Comparison of ENCODE assay signal across 19 mouse cellular contexts in the genomic region with DNA sequence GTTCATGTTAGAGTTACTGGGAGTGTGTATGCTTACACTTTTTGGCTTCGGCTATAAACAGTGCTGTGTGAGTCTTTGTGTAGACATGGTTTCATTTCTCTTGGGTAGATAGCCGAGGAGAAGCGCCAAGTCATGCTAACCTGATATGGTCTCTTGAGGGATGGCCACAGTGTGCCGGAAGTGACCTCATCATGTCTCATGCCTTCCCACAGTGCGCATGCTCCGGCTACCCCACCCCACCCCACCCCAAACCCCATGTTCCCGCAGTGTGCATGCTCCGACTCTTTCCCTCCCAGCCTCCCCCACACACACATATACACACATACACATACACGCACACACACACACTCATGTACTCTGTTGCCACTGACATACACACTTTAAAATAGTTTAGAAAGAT.
DNase-seq lines count a peak whose midpoint lies in the region; ATAC-seq and TF ChIP-seq lines count a peak whose summit lies in the region.
"Had no signal": no experiment of that assay in that cellular context is flagged by ENCODE, and none has a peak within 500 bp of the region (broad histone marks: within the 10 kb centered on the region; RNA-seq: fewer than 3 reads in every experiment).

No protein-coding gene starts in this region.

- DNase-seq in heart, embryonic 10.5 days (ENCODE audit: low spot score), result peak; percentile 84
- DNase-seq in heart, postnatal 14 days, result no peak
- no peak for DNase-seq in CH12.LX (ENCODE audit: extremely low read depth)
- DNase-seq in left cerebral cortex, adult 11 months (ENCODE audit: low spot score), result no peak
- DNase-seq in lung, adult 18-20 months, result no peak
- DNase-seq: cerebellum, postnatal 10 days; gastrocnemius, postnatal 36 days; kidney, adult 11 months; kidney, postnatal 10 days; right cerebral cortex, postnatal 4 days; thymus, adult 18-20 months had no signal

- H3K36me3 ChIP-seq in heart, embryonic 10.5 days, result no peaks in the 10 kb centered on the region
- no peaks in the 10 kb centered on the region for H3K36me3 ChIP-seq in CH12.LX (replicated peaks in 1 of 2; ENCODE audit: control insufficient read depth in 1 of 2, insufficient read depth in 1 of 2, low read length in 1 of 2)
- no peaks in the 10 kb centered on the region for H3K36me3 ChIP-seq in liver, embryonic 16.5 days (ENCODE audit: control insufficient read depth, insufficient read depth)
- H3K36me3 ChIP-seq in kidney, embryonic 15.5 days, result no peaks in the 10 kb centered on the region
- H3K36me3 ChIP-seq: hindbrain, embryonic 13.5 days; limb, embryonic 13.5 days had no signal

- intact Hi-C loops in heart, postnatal 14 days (cut with DNase I), result no loop called here

- in situ Hi-C loops in CH12.LX (cut with MboI; ENCODE audit: low pct_ligation_motif_present, low pct_unique_long_range_greater_than_20kb, low sequenced_read_pairs), result no loop called here

- TF ChIP-seq POLR2A in CH12.LX (IDR thresholded peaks at IDR 0.05; ENCODE audit: low read depth, low read length), result no peak

- H3K4me3 ChIP-seq in heart, embryonic 10.5 days, result no peak overlapping the region
- H3K4me3 ChIP-seq in CH12.LX (replicated peaks in 1 of 3; ENCODE audit: low read depth in 2 of 3, low read length in 2 of 3, poor library complexity in 1 of 3), result no peak overlapping the region
- no peak overlapping the region for H3K4me3 ChIP-seq in liver, embryonic 16.5 days (ENCODE audit: low read depth, low read length)
- no peak overlapping the region for H3K4me3 ChIP-seq in kidney, embryonic 15.5 days (replicated peaks)
- H3K4me3 ChIP-seq: forebrain, embryonic 13.5 days; hindbrain, embryonic 13.5 days; limb, embryonic 13.5 days; megakaryocyte, embryonic 14.5 days had no signal

- no peak for TF ChIP-seq CTCF in CH12.LX (conservative IDR thresholded peaks at IDR 0.05 in 1 of 2, IDR thresholded peaks at IDR 0.05 in 1 of 2; ENCODE audit: low read depth in 2 of 2, low read length in 2 of 2)

- H3K27ac ChIP-seq in heart, embryonic 10.5 days, result 0 out of 2 replicates have a peak overlapping the region, but pooled peaks have one; percentile 6
- H3K27ac ChIP-seq in CH12.LX (ENCODE audit: insufficient read depth, low read depth), result no peak overlapping the region
- H3K27ac ChIP-seq in liver, embryonic 16.5 days (ENCODE audit: low read length), result peak overlapping the region; percentile 46; the same call in 1 of the 2 replicates
- H3K27ac ChIP-seq in kidney, embryonic 15.5 days, result no peak overlapping the region
- H3K27ac ChIP-seq: forebrain, embryonic 13.5 days; hindbrain, embryonic 13.5 days; limb, embryonic 13.5 days had no signal

- peaks cover 37% of the 10 kb centered on the region for H3K4me1 ChIP-seq in heart, embryonic 10.5 days
- H3K4me1 ChIP-seq in CH12.LX (ENCODE audit: control insufficient read depth in 1 of 2, insufficient read depth in 2 of 2), result peaks cover 8 to 14% of the 10 kb centered on the region in 2 experiments; a peak in 3 of 4 replicates
- H3K4me1 ChIP-seq in liver, embryonic 16.5 days (ENCODE audit: control insufficient read depth, low read depth, low read length), result peaks cover 52% of the 10 kb centered on the region
- H3K4me1 ChIP-seq in kidney, embryonic 15.5 days, result peaks cover 10% of the 10 kb centered on the region
- H3K4me1 ChIP-seq: forebrain, embryonic 13.5 days had no signal

- no peak for TF ChIP-seq EP300 in CH12.LX (IDR thresholded peaks at IDR 0.05; ENCODE audit: low read length)

- H3K9ac ChIP-seq in CH12.LX (ENCODE audit: insufficient read depth, low read depth), result no peak overlapping the region
- no peak overlapping the region for H3K9ac ChIP-seq in liver, embryonic 16.5 days (ENCODE audit: low read depth, low read length)
- no peak overlapping the region for H3K9ac ChIP-seq in kidney, embryonic 15.5 days
- H3K9ac ChIP-seq: forebrain, embryonic 13.5 days; hindbrain, embryonic 13.5 days; limb, embryonic 13.5 days had no signal

- no peak overlapping the region for H3K4me2 ChIP-seq in CH12.LX (ENCODE audit: insufficient read depth, low read depth, poor library complexity, severe bottlenecking)
- peak overlapping the region; percentile 38; the same call in 1 of the 2 replicates for H3K4me2 ChIP-seq in liver, embryonic 16.5 days (ENCODE audit: low read depth, low read length)
- H3K4me2 ChIP-seq in kidney, embryonic 15.5 days, result no peak overlapping the region
- H3K4me2 ChIP-seq: forebrain, embryonic 13.5 days; hindbrain, embryonic 13.5 days; limb, embryonic 13.5 days had no signal

- peak; percentile 79 for ATAC-seq in erythroblast, adult 5-6 weeks (replicated peaks; ENCODE audit: low FRiP score, poor library complexity, severe bottlenecking)
- ATAC-seq in liver, embryonic 16.5 days (ENCODE audit: low read depth), result peak; percentile 79
- no peak for ATAC-seq in kidney, embryonic 15.5 days (replicated peaks; ENCODE audit: low FRiP score)
- ATAC-seq: forebrain, embryonic 13.5 days; lung, postnatal 0 days had no signal

- TF ChIP-seq RAD21 in CH12.LX (IDR thresholded peaks at IDR 0.05; ENCODE audit: low read depth, low read length), result no peak

- WGBS in heart, embryonic 10.5 days, result 77% methylated on average over 9 of the region's 9 CpGs
- WGBS in liver, embryonic 16.5 days (ENCODE audit: insufficient replicate concordance), result 45% methylated on average over 9 of the region's 9 CpGs
- 87% methylated on average over 9 of the region's 9 CpGs for WGBS in kidney, embryonic 15.5 days

- H3K9me3 ChIP-seq in heart, embryonic 10.5 days, result no peaks in the 10 kb centered on the region
- H3K9me3 ChIP-seq in CH12.LX (replicated peaks; ENCODE audit: low read length), result no peaks in the 10 kb centered on the region
- no peaks in the 10 kb centered on the region for H3K9me3 ChIP-seq in liver, embryonic 16.5 days (replicated peaks; ENCODE audit: control insufficient read depth, low read length)
- H3K9me3 ChIP-seq in kidney, embryonic 15.5 days (replicated peaks), result no peaks in the 10 kb centered on the region
- H3K9me3 ChIP-seq: forebrain, embryonic 13.5 days; hindbrain, embryonic 13.5 days; limb, embryonic 13.5 days had no signal

- peaks cover 10% of the 10 kb centered on the region; the same call in 1 of the 2 replicates for H3K27me3 ChIP-seq in heart, embryonic 10.5 days (ENCODE audit: insufficient read depth, poor library complexity, severe bottlenecking)
- no peaks in the 10 kb centered on the region for H3K27me3 ChIP-seq in CH12.LX (replicated peaks)
- H3K27me3 ChIP-seq in liver, embryonic 16.5 days (ENCODE audit: control insufficient read depth, insufficient read depth, low read depth, low read length), result no peaks in the 10 kb centered on the region; the same call in 1 of the 2 replicates
- H3K27me3 ChIP-seq in kidney, embryonic 15.5 days, result peaks cover 22% of the 10 kb centered on the region

- H3K79me2 ChIP-seq in CH12.LX (replicated peaks; ENCODE audit: control insufficient read depth, extremely low read depth, insufficient read depth, poor library complexity, severe bottlenecking), result no peaks in the 10 kb centered on the region

- dilution Hi-C loops in CH12.LX (cut with MboI; ENCODE audit: extremely low pct_ligation_motif_present, extremely low pct_unique_long_range_greater_than_20kb, low sequenced_read_pairs), result no loop called here

TF ChIP-seq in CH12.LX, 34 proteins besides CTCF, POLR2A, EP300 and RAD21:
- TF ChIP-seq MXI1 (IDR thresholded peaks at IDR 0.05; ENCODE audit: low read depth, low read length) (no peak), JUN (IDR thresholded peaks at IDR 0.05; ENCODE audit: insufficient read depth, low read depth, low read length) (peak; percentile 45; the same call in 1 of the 2 replicates), JUND (conservative IDR thresholded peaks at IDR 0.05; ENCODE audit: low read depth, low read length) (0 out of 2 replicates have a peak, but pooled peaks have one; percentile 11), NRF1 (IDR thresholded peaks at IDR 0.05; ENCODE audit: low read depth, low read length) (peak; percentile 70), HCFC1 (IDR thresholded peaks at IDR 0.05; ENCODE audit: low read depth, low read length) (no peak)

Comparison
In these comparisons a context has a peak if more than half of its experiments do, and no peak if none do; other contexts are left out.
1. H3K27ac ChIP-seq: peak in heart, embryonic 10.5 days (single experiment) and liver, embryonic 16.5 days (single experiment); none in CH12.LX (single experiment) and kidney, embryonic 15.5 days (single experiment).